In the genomic region with DNA sequence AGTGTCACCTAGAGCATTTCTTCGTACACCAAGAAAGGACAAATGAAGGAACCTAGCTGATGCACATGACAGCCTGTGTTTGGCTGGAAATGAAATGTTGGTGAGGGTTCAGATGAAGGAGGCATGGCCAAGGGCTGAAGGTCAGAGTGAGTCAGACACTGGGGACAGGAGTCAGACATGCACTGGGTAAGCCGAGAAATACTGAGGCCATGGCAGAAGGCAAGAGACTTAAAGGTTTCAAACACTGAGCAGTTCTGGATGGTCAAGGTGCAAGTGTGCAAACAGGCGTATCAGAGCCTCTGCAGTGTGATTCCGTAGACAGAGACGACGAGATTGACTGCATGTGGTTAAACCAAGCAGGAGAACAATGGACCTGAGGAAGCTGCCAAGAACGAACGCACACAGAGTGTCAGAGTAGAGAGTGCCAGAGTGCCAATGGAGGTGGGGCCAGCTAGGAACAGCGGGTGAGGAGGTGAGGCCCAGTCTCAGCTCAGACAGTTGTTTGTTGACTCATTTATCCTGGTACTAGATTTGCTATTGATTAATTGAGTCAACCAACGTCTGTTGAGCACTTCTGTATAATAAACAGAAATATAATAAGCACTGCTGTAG, we compare ENCODE assay signal across 10 mouse cellular contexts.
DNase-seq lines count a peak whose midpoint lies in the region; ATAC-seq and TF ChIP-seq lines count a peak whose summit lies in the region.
"Had no signal": no experiment of that assay in that cellular context is flagged by ENCODE, and none has a peak within 500 bp of the region (broad histone marks: within the 10 kb centered on the region; RNA-seq: fewer than 3 reads in every experiment).

No protein-coding gene starts in this region.

- intact Hi-C loops in gastrocnemius, adult 2 months (cut with DNase I) = no loop called here

- peak; percentile 87 for DNase-seq in kidney, adult 2 months
- DNase-seq in adrenal gland, postnatal 14 days = peak; percentile 56
- DNase-seq in heart, adult 9 months (ENCODE audit: low spot score in 2 of 2) = peak; percentile 14 to 39
- DNase-seq in lung, postnatal 10 days = peak; percentile 22
- no peak for DNase-seq in gastrocnemius, adult 2 months
- DNase-seq in right cerebral cortex, postnatal 14 days = no peak

- no peak overlapping the region for H3K4me2 ChIP-seq in kidney, embryonic 14.5 days (replicated peaks; ENCODE audit: low read depth, low read length)
- H3K4me2 ChIP-seq: embryonic facial prominence, embryonic 15.5 days; neural tube, embryonic 12.5 days had no signal

- ATAC-seq in kidney, embryonic 14.5 days (ENCODE audit: low FRiP score, low TSS enrichment) = no peak
- no peak for ATAC-seq in megakaryocyte, adult 5-6 weeks (ENCODE audit: poor library complexity, severe bottlenecking)

- H3K27ac ChIP-seq in kidney, adult 2 months (ENCODE audit: insufficient read depth, low read depth, low read length) = peak overlapping the region; percentile 49; the same call in 1 of the 2 replicates
- H3K27ac ChIP-seq in kidney, embryonic 14.5 days (ENCODE audit: low read depth, low read length) = no peak overlapping the region
- H3K27ac ChIP-seq in gastrocnemius, adult 2 months = no peak overlapping the region
- H3K27ac ChIP-seq: embryonic facial prominence, embryonic 15.5 days; neural tube, embryonic 12.5 days had no signal

- 39% methylated on average over 10 of the region's 10 CpGs for WGBS in kidney, adult 2 months
- 72% methylated on average over 10 of the region's 10 CpGs for WGBS in kidney, embryonic 14.5 days

- H3K36me3 ChIP-seq in kidney, adult 2 months (ENCODE audit: control insufficient read depth, insufficient read depth, low read length) = no peaks in the 10 kb centered on the region
- H3K36me3 ChIP-seq in kidney, embryonic 14.5 days (ENCODE audit: control insufficient read depth, insufficient read depth, low read length) = no peaks in the 10 kb centered on the region
- H3K36me3 ChIP-seq: embryonic facial prominence, embryonic 15.5 days; neural tube, embryonic 12.5 days had no signal

- no peak overlapping the region for H3K9ac ChIP-seq in kidney, embryonic 14.5 days (ENCODE audit: low read depth, low read length)
- H3K9ac ChIP-seq: embryonic facial prominence, embryonic 15.5 days; neural tube, embryonic 12.5 days had no signal

- no peak for TF ChIP-seq POLR2A in kidney, adult 2 months (IDR thresholded peaks at IDR 0.05; ENCODE audit: low read depth, low read length)

- no peaks in the 10 kb centered on the region for H3K9me3 ChIP-seq in kidney, embryonic 14.5 days (ENCODE audit: control insufficient read depth, low read length)
- H3K9me3 ChIP-seq: embryonic facial prominence, embryonic 15.5 days; neural tube, embryonic 12.5 days had no signal

- TF ChIP-seq CTCF in kidney, adult 2 months (conservative IDR thresholded peaks at IDR 0.05; ENCODE audit: insufficient read depth, insufficient read length, low read depth, low read length) = no peak
- no peak for TF ChIP-seq CTCF in gastrocnemius, adult 2 months (IDR thresholded peaks at IDR 0.05)

- peaks cover 14% of the 10 kb centered on the region for H3K4me1 ChIP-seq in kidney, adult 2 months (ENCODE audit: control insufficient read depth, insufficient read depth, low read length)
- no peaks in the 10 kb centered on the region for H3K4me1 ChIP-seq in kidney, embryonic 14.5 days (ENCODE audit: control insufficient read depth, insufficient read depth, low read length)
- H3K4me1 ChIP-seq: embryonic facial prominence, embryonic 15.5 days had no signal

- no peaks in the 10 kb centered on the region for H3K27me3 ChIP-seq in kidney, adult 2 months (replicated peaks; ENCODE audit: control insufficient read depth, insufficient read depth, low read length)
- no peaks in the 10 kb centered on the region for H3K27me3 ChIP-seq in kidney, embryonic 14.5 days (ENCODE audit: control insufficient read depth, insufficient read depth, low read length)
- H3K27me3 ChIP-seq: embryonic facial prominence, embryonic 15.5 days; neural tube, embryonic 12.5 days had no signal

- no peak overlapping the region for H3K4me3 ChIP-seq in kidney, adult 2 months (ENCODE audit: insufficient read depth, low read depth, low read length)
- H3K4me3 ChIP-seq in kidney, embryonic 14.5 days (ENCODE audit: low read length) = no peak overlapping the region
- H3K4me3 ChIP-seq in gastrocnemius, adult 2 months = no peak overlapping the region
- H3K4me3 ChIP-seq: embryonic facial prominence, embryonic 15.5 days; neural tube, embryonic 12.5 days had no signal

Comparison
In these comparisons a context has a peak if more than half of its experiments do, and no peak if none do; other contexts are left out.
1. DNase-seq: peak in kidney, adult 2 months (single experiment), adrenal gland, postnatal 14 days (single experiment), heart, adult 9 months (2 of 2) and lung, postnatal 10 days (single experiment); none in gastrocnemius, adult 2 months (single experiment) and right cerebral cortex, postnatal 14 days (single experiment).